Mouse (Mus musculus): ENCODE data around the gene Sar1a.

Sar1a gene

GRCm38 (mm10) chr10:61729181-61729580 is 49.1 kb downstream of the Sar1a start:
- in situ Hi-C loops (cut with MseI, MboI): no loop called here

GRCm38 (mm10) chr10:61730171-61730570 is 50.1 kb downstream of the Sar1a start:
- in situ Hi-C loops (cut with MseI, MboI): no loop called here

- in situ Hi-C loops (cut with MseI, MboI): no loop called here
These were observed 54.3 kb downstream of the Sar1a start for GRCm38 (mm10) chr10:61734377-61734776.

DNA sequence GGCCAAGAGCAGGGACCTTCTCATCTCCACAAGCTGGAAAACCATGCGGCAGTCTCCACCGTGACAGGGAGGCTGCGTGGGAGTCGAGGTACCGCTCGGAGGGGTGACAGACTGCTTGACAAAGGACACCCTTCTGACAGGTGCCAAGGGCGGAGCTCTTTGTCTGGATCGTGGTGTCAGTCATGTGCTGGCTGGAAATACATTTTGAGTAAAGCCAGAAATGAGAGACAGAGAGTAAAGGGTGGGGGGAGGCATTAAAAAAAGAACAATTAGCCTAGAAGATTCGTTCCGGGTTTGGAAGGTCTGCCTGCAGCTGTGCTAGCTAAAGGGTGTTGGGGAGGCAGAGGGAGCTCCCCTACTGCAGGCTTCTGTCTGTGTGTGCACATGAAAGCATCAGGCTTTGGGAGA is 56.6 kb downstream of the Sar1a start:
- in situ Hi-C loops (cut with MseI, MboI): no loop called here

DNA sequence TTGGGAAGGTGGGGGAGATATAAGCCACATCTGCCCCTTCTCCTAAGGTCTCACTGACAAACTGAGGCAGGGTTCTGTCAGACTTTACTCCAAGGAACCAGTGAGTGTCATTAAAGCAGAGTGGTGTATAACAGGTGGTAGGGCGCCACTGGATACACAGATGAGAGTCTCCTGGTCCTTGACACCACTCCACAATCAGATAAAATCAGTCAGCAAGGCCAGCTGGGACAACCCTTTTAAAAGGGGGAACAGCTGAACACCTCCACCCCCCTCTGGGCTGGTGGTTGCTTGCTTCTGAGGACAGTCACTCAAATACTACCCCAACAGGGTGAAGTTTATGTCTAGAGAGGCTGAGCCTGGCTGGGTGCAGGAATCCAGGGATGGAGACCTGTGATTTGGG is 57.4 kb downstream of the Sar1a start:
- in situ Hi-C loops (cut with MseI, MboI): no loop called here

DNA sequence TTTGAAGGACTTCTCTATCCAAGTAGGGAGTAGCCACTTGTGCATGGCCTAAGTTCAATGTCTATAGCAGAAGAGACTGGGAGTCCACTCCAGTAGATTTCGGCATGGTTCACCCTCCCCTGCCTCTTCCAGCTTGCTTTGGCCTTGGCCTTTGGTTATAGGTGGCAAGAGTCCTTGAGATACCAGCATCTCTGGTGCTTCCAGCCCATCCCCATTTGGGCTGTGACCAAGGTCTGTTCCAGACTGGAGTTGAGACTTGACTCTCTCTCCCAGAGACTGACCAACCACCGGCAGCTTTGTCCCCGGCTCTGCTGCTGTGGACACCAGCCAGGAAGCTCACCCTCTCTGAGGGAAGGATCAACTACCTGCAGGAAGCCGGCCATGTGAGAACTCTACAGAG is 58.0 kb downstream of the Sar1a start:
- in situ Hi-C loops (cut with MseI, MboI): no loop called here

DNA sequence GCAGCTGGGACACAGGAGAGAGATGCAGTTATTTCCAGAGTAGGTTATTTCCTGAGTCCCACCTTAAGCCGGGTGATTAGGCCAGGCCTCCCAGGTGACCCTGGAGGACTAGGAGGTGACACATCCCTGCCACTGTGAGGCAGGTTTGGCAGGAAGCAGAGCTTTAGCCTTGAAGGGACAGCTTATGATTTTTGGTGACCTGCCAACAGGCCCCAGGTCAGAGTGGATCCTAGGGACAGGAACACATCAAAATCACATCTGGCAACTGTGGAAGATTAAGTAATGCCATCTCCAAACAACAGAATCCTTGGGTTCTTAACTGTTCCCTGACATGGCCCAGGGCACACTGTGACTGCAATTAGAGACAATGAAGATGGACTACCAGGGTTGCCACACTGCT is 61.2 kb downstream of the Sar1a start:
- in situ Hi-C loops (cut with MseI, MboI): no loop called here

- in situ Hi-C loops (cut with MseI, MboI): no loop called here
These were observed 61.8 kb downstream of the Sar1a start for GRCm38 (mm10) chr10:61741873-61742272.

DNA sequence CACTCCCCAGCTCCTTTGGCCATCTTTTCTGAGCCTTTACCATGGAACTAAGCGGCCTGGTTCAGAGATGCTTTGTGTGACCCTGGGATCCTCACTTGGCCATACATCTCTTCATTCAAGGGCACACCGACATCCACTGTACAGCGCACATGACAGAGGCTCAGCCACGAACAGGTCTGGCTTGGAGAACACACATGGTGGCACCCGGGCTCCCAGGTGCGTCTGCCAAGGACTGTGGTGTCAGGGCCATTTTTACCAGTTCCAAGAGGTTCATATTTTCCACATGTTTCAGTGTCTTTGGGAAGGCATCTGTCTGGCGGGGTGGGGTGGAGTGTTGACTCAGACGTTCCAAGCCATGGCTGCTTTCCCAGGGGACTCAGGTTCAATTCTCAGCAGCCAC is 62.2 kb downstream of the Sar1a start:
- in situ Hi-C loops (cut with MseI, MboI): no loop called here

Data from mouse trophoblast stem cell (cell line).